Mouse (Mus musculus) bone marrow, adult 2 months (tissue): ENCODE results near the gene Zbtb33. TPM values are rescaled to one million over a fixed set of nuclear protein-coding genes. Genes with fewer than 3 reads are reported as not detected.
A peak's percentile ranks its signal among the peaks of the same experiment; 100 is the strongest.

Source experiments
- H3K27ac ChIP-seq: fragments of 200-500 bp; 2 replicates; pipeline ENCODE4 v1.5.1; 2012; ENCODE audit warnings: low read depth, mild to moderate bottlenecking, control low read depth, inconsistent platforms, low read length; ENCODE audit not compliant: control insufficient read depth, poor library complexity, insufficient read depth
- H3K4me1 ChIP-seq: fragments of 200-500 bp; 2 replicates; pipeline ENCODE4 v1.6.1; 2011; ENCODE audit warnings: low read length; ENCODE audit not compliant: control insufficient read depth, insufficient read depth
- H3K4me3 ChIP-seq: fragments of 200-500 bp; replicated peaks from 2 replicates; pipeline ENCODE3; 2011; ENCODE audit warnings: mild to moderate bottlenecking, low read depth, low read length, control low read depth; ENCODE audit not compliant: control insufficient read depth
- CTCF ChIP-seq: fragments of 200-500 bp; IDR thresholded peaks from 2 replicates; pipeline ENCODE4 v1.5.1; 2011; ENCODE audit warnings: low read length, control low read depth; ENCODE audit not compliant: control insufficient read depth, insufficient read depth
- POLR2A ChIP-seq: fragments of 200-500 bp; IDR thresholded peaks from 2 replicates; pipeline ENCODE4 v1.6.1; 2011; ENCODE audit warnings: low read depth, mild to moderate bottlenecking, control low read depth, low read length, borderline replicate concordance; ENCODE audit not compliant: control insufficient read depth
- WGBS: fragments of 180-500 bp; shearing (Covaris S2); methylation state at CpG from one replicate; pipeline ENCODE4 v1.1.7; 2018; 5-methylcytosine and 5-hydroxymethylcytosine counted together
- polyA plus RNA-seq: library from polyadenylated mRNA; stranded (reverse); fragments of >200 nt; gene quantifications from 2 replicates; pipeline ENCODE4 v1.2.4, GENCODE M21; 2011; ENCODE audit warnings: low replicate concordance; ENCODE audit not compliant: missing spikeins, insufficient read depth, insufficient read length

Zbtb33 gene
- polyA plus RNA-seq, 1 experiment, result 4.6 TPM

GRCm38 (mm10) chrX:38185520-38185919, 4.1 kb upstream of the Zbtb33 start:
- TF ChIP-seq CTCF, result no peak
- TF ChIP-seq POLR2A, result no peak
- no peaks in the 10 kb centered on the region for H3K4me1 ChIP-seq
- 54% methylated on average over 2 of the region's 2 CpGs for WGBS
- no peak overlapping the region for H3K4me3 ChIP-seq
- H3K27ac ChIP-seq, result no peak overlapping the region

GRCm38 (mm10) chrX:38190458-38190764, 818 bp downstream of the Zbtb33 start:
- WGBS, result 19% methylated on average over 3 of the region's 3 CpGs
- TF ChIP-seq POLR2A (no peak), CTCF (no peak)
- Histone ChIP-seq H3K4me1 (no peaks in the 10 kb centered on the region), H3K27ac (no peak overlapping the region), H3K4me3 (peak overlapping the region; percentile 87)

GRCm38 (mm10) chrX:38201816-38202215, 12.2 kb downstream of the Zbtb33 start:
- H3K4me3 ChIP-seq, result no peak overlapping the region
- no peaks in the 10 kb centered on the region for H3K4me1 ChIP-seq
- 78% methylated on average over 2 of the region's 2 CpGs for WGBS
- no peak overlapping the region for H3K27ac ChIP-seq
- TF ChIP-seq POLR2A (no peak), CTCF (no peak)

GRCm38 (mm10) chrX:38207392-38207791, 17.8 kb downstream of the Zbtb33 start:
- 41% methylated on average over 1 of the region's 1 CpGs for WGBS
- no peak overlapping the region for H3K4me3 ChIP-seq
- TF ChIP-seq POLR2A (no peak), CTCF (no peak)

GRCm38 (mm10) chrX:38216986-38217675, 27.5 kb downstream of the Zbtb33 start:
- WGBS, result 79% methylated on average over 9 of the region's 9 CpGs
- Histone ChIP-seq H3K4me3 (no peak overlapping the region), H3K4me1 (no peaks in the 10 kb centered on the region), H3K27ac (no peak overlapping the region)
- no peak for TF ChIP-seq CTCF

More at GRCm38 (mm10) chrX:38207392-38207791, 17.8 kb downstream of the Zbtb33 start:
- Histone ChIP-seq H3K27ac (no peak overlapping the region), H3K4me1 (no peaks in the 10 kb centered on the region)

- Histone ChIP-seq H3K27ac (no peak overlapping the region), H3K4me1 (no peaks in the 10 kb centered on the region), H3K4me3 (no peak overlapping the region)
- TF ChIP-seq POLR2A, result no peak
- TF ChIP-seq CTCF, result no peak
- 90% methylated on average over 2 of the region's 2 CpGs for WGBS
Observed at GRCm38 (mm10) chrX:38217676-38217991, 28.0 kb downstream of the Zbtb33 start.

GRCm38 (mm10) chrX:38222757-38223156, 33.2 kb downstream of the Zbtb33 start:
- no peak for TF ChIP-seq CTCF
- no peak for TF ChIP-seq POLR2A
- Histone ChIP-seq H3K27ac (no peak overlapping the region), H3K4me1 (no peaks in the 10 kb centered on the region), H3K4me3 (no peak overlapping the region)
- 44% methylated on average over 2 of the region's 2 CpGs for WGBS

GRCm38 (mm10) chrX:38229888-38230287, 40.3 kb downstream of the Zbtb33 start:
- no peak for TF ChIP-seq POLR2A
- TF ChIP-seq CTCF, result no peak
- Histone ChIP-seq H3K4me1 (no peaks in the 10 kb centered on the region), H3K4me3 (no peak overlapping the region), H3K27ac (no peak overlapping the region)
- 74% methylated on average over 1 of the region's 1 CpGs for whole genome bisulfite sequencing

- WGBS, result 31% methylated on average over 2 of the region's 2 CpGs
Observed at GRCm38 (mm10) chrX:38237731-38238130, 48.1 kb downstream of the Zbtb33 start.

More at GRCm38 (mm10) chrX:38237731-38238130, 48.1 kb downstream of the Zbtb33 start:
- no peak overlapping the region for H3K4me3 ChIP-seq
- TF ChIP-seq CTCF, result no peak
- no peak for TF ChIP-seq POLR2A
- no peaks in the 10 kb centered on the region for H3K4me1 ChIP-seq
- H3K27ac ChIP-seq, result no peak overlapping the region

Other genes starting within 250 kb of the Zbtb33 start
- gene Btg1-ps1, start 171.0 kb upstream of the Zbtb33 start, polyA plus RNA-seq, result not detected in 2 replicates
- gene Btg1-ps2, start 146.7 kb upstream of the Zbtb33 start, polyA plus RNA-seq, result not detected in 2 replicates
- not detected in 2 replicates for gene Rhox10, start 123.3 kb upstream of the Zbtb33 start, polyA plus RNA-seq
- not detected in 2 replicates for gene Rhox11, start 104.7 kb upstream of the Zbtb33 start, polyA plus RNA-seq
- gene Rhox12, start 78.9 kb upstream of the Zbtb33 start, polyA plus RNA-seq, result not detected in 2 replicates
- gene Rhox13, start 68.6 kb upstream of the Zbtb33 start, polyA plus RNA-seq, result not detected in 2 replicates
- not detected in 2 replicates for gene Tmem255a, start 62.6 kb downstream of the Zbtb33 start, polyA plus RNA-seq
- gene Atp1b4, start 126.4 kb downstream of the Zbtb33 start, polyA plus RNA-seq, result 0.23 and 0.35 TPM in 2 replicates